Mouse (Mus musculus) liver, adult (tissue): ENCODE measurements around the gene Hectd3.

ENCODE experiments used
- GATA4 ChIP-seq: IDR thresholded peaks from 2 replicates; pipeline ENCODE4 v1.6.1; 2014; ENCODE audit warnings: mild to moderate bottlenecking, low read length; ENCODE audit not compliant: insufficient replicate concordance

Hectd3 gene

DNA sequence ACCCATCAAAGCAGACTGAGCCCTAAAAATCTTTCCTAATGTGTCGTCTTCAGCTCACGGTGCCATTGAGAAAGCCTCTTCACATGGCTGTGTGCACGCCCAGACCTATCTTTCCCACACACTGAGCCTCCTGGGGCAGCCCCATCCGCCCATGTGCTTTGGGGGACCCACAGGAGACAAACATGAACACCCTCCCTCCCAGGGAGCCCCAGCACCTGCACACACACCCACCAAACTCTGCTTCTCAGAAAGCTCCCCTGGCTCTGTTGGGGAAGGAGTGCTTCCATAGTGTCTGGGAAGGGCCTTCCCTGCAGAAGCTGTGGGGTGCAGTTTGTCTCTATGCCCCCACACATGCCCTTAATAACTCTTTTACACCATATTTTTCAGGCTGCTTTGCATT lies 9.5 kb downstream of the Hectd3 start:
- no peak for TF ChIP-seq GATA4

DNA sequence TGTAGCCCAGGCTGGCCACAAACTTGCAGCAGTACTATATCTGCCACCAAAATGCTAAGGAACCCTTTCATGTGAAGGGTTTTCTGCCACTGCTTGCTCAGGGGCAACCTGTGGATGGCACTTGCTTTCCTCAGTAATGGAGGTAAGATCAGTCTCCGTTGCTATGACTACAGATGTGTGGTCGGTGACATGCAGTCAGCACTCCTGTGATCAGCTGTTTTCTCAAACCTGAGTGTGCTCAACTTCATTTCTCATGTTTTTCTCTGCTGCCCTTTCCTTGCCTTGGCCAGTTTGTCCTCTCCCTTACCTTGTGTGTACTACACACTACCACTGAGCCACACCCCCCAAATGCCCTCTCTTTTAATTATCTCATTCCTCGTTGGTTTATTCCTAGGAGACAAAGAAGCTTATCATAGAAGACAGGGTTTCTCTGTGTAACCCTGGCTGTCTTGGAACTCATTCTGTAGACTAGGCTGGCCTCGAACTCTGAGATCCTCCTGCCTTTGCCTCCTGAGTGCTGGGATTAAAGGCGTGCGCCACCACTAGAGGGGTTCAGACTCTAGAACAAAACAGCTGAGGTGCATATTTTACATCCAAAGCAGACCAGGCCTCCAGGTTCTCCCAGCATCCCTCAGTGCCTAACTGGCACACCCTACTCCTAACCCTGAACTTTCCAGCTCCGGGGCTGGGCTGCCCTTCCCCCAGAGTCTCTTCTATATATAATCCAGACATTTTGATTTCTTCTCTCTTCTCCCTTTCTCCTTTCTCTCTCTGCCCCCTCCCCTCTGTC lies 10.7 kb downstream of the Hectd3 start:
- no peak for TF ChIP-seq GATA4

DNA sequence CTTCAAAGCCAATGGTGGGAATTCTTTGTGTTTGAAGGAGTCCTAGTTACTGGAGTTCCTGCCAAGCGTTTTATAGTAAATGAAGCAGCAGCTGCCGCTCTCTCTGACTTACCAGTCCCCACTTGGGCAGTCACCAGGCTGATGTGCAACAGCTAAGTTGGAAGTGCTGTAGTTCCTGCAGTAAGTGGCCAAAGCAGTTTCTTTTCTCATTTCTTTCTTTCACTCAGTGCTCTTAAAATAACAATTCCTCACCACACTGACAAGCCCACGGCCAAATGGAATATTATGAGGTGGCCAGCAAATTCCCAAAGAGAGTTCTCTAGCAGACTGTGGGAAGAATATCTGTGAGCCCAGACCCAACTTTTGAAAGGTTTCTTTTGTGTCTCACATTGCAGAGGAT lies 11.9 kb downstream of the Hectd3 start:
- no peak for TF ChIP-seq GATA4

DNA sequence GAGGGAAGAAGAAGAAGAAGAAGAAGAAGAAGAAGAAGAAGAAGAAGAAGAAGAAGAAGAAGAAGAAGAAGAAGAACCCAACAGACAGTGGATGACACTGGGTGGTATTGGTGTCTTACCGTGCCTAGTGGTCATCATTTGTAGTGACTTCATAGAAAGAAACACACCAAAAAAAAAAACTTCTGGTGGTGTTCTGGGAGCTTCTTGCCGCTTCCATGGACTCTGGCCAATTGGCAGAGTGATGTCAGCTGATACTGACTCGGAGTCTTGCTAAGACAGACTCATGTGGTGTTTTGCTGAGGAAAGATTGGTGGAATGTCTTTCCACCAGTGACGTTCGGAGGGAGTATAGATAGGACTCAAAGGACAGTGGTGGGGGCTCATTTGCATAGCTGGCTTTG lies 15.1 kb downstream of the Hectd3 start:
- no peak for TF ChIP-seq GATA4

DNA sequence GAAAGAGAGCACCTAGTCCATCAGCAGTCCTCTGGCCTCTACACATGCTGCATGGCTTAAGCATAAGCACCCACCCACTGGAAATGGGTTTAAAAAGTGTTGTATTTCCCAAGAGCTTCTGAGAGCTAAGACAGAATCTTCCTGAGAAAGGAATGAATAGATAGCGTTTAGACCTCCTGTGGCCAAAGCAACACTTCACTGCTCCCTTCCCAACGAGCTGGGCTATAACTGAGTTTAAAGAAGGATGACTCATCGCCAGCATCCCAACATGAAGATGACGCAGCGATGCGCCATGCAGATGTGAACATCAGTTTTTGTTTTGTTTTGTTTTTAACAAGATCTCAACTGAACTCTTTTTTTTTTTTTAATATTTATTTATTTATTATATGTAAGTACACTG lies 18.5 kb downstream of the Hectd3 start:
- TF ChIP-seq GATA4 = no peak

DNA sequence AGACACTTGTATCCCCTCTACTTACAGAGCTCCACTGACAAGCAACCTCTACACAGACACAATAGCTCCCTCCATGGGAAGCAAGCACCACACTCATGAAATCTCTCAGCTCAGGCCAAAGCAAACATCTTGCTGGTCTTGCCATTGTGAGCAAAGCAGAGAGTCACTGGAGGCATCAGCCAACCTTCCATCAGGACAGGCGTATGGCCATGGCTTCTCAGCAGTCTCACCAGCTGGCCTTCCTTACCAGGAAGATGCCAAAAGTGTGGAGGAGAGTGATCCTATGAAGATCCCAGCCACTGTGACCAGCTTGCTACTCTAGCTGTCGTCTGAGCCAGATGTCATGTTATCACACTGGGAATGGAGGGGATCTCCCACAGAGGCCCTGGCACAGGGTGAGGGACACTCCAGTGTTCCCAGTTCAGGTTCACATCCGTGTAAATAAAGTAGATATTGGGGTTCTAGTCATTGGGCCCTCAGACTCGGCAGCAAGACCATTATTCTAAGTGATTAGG lies 19.8 kb downstream of the Hectd3 start:
- TF ChIP-seq GATA4 = no peak

DNA sequence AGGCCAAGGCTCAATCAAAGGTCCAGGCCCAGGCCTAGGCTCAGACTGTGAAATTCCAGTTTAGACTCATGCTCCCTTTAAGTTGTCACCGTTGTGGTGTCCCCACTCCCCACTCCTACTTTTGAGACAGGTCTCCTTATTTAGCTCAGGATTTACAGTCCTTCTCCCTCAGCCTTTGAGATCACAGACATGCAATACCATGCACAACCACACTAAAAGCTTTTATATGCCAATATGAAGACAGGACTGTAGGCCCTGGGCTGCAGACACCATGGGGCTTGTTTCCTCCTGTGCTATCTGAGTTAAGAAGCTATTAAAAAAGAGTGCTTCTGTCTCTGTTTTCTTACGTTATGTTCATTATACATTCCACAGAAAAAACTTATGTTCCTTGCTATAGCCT lies 22.6 kb downstream of the Hectd3 start:
- no peak for TF ChIP-seq GATA4

DNA sequence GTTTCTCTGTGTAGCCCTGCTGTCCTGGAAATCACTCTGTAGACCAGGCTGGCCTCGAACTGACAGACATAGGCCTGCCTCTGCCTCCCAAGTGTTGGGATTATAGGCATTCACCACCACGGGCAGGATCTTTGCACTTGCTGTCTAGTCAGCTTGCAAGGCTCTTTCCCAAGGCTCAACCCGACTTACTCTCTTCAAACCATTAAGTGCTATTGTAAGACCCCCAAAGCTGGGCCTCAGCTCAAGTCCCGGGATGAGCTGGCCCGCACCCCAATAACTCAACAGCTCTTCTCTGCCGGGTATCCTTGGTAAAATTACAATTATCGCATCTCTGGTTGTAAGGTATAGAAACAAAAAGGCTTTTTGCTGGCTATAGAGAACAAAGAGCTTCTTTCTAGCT lies 23.2 kb downstream of the Hectd3 start:
- no peak for TF ChIP-seq GATA4

DNA sequence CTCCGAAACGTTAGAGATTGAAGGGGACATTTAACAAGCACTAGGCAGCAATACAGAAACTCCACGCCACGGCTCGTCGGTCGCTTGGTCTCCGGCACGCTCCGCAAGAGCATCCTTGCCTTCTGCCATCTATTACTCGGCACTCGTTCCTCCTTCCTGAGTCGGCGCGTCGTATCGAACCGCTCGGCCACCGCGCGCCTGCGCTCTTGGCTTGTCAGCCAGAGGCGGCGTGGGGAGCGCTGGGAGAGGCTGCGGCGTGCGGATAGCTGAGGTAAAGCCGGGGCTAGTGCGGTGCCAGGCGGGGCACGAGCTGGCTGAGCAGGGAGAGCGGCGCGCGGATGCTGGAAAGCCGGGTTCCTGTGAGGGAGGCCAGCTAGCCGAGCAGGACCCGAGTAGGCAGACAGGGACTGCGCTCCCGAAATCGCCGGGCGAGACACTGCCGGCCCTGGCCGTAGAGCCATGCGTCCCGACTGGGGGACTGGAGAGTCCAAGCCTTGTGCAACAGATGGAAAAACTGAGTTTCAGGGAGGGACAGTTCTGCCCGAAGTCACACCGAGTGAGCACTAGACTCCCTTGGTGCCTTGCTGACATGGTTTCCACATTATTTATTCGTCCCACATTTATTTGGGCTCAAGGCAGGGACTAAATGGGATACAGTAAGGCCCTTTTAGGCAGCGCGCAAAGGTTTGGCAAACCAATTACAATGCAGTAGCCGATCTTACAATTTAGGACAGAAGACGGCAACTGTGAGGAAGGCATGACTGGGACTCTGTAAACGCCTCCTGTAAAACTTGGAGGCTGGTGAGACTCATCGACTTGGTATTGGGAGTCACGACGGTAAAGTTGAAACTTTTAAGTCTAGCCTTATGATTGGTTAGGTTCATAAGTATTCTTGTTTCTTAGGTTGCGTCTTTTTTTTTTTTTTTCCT lies 24.4 kb downstream of the Hectd3 start, which contains the start of gene Eif2b3:
Eif2b3 (plus strand) TSS at position 197 of the 929 bp plus-strand sequence.
- peak; percentile 24; the same call in 1 of the 2 replicates for TF ChIP-seq GATA4

DNA sequence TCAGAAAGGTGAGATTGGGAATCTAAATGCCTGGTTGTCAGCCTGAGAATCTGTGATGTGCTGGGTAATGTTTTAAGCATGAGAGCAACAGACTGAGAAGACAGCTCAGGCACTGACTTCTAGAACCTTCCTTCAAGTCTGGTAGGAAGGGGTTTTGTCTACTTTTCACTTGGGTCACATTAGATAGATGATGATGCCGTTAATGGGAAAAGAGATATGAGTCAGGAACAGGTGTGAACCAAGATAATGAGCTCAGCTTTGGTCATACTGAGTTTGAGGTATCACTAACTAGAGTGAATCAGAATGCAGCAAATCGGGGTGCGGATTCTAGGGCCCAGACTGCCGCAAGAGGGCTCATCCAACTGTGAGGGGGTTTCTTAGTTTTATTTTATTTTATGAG lies 28.4 kb downstream of the Hectd3 start:
- no peak for TF ChIP-seq GATA4

DNA sequence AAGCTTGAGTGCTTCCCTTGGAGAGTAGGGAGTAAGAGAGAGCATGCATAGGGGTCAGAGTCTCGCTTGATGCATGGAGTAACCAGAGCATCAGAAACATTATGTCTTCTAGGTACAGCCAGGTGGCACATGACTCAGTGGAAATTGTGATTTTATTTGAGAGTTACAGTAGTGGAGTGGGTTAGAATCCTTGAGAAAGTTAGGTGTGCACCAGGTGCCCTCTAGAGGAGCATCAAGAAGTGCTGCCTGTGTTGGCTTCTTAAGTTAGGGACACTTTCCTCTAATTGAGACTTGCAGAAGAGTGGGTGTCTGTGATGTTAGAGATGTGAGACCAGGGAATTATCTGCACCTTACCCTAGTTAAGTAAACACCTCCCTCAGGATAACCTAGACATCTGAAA lies 36.0 kb downstream of the Hectd3 start:
- no peak for TF ChIP-seq GATA4

DNA sequence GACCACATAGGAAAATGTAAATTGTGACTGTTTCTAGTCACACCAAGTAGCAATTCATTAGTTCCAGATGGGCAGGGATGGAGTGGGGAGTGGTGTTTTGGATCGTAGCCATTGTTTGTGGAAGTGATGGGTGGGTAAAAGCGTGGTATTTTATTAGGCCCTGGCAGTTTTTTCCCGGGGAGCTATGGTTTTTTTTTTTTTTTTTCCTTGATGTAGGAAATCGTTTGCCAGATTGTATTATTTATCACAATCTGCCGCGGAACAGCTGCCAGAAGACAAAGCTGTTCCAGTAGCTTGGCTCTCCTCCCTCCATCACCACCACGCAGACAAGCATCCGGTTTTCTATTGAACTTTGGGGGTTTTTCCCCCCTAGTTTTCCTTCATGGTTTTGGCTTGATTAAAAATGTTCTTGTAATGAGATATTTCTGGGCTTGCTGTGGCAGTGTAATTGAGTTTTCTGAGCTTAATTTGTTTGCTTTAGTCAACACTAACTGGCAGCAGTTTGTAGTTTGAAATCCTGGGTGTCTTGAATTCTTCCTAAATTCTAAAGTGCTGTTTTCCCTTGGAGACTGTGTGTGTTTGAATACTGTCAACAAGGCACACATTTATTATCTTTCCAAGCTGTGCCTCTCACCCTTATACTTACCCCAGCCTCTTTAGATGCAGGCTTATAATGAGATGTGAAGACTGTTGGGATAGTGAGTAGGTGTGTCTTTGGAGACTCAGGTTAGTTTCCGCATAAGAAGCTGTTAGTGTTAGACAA lies 45.0 kb downstream of the Hectd3 start:
- TF ChIP-seq GATA4 = peak; percentile 54; the same call in 1 of the 2 replicates

DNA sequence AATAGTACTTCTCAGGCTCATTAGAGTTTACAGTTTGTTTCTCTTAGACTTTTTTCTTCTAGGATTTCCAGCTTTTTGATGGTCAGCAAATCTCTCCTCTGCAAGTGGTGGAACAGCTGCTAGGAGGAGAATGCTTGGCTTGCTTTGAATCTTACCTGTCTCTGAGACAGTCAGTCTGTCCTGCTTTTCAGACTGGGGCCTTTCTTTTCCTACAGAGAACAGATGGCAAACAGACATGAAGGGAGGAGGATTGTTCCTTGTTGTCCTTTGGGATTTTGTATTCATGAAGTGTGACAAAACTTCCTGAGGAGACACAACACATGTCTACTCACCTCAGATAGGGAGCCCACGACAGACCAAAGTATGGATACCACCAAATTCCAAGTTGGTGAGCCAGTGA lies 45.7 kb downstream of the Hectd3 start:
- no peak for TF ChIP-seq GATA4

DNA sequence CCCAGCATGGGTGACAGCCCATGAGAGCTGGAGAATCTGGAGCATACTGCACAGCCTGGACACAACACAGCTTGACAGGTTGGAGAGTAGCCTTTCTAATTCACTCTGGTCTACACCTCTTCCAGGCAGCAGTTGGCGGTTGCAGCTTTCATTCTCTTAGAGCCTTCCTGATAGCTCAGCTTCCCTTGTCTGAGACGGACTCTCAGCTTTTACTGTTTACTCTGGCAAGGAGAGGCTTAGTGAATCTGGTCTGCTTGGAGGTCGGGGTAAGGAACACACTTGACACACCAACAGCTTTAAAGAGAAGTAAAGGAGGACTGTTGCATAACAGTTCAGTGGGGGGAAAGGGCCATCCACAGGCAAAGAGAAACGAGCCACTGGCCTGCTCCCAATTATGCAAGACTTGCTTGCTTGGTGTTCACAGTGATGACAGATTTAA lies 46.2 kb downstream of the Hectd3 start:
- TF ChIP-seq GATA4 = peak; percentile 45; the same call in 1 of the 2 replicates

DNA sequence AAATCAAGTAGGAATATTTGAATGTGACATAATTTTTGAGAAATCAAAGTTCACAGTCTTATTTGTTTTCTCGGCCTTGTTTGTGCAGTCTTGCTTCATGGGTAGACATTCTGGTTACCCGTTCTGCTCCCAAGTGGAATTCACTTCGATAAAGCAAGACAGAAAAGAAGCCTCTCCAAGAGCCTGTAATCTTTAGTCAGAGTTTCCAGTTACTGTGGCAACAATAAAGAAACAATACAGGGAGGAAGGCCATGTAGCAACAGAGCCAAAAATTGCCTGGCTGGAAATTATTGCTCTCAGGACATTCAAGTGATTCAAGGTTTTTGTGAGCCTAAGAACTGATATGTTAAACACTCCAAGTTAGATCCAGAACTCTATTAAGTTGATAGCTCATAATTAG lies 53.7 kb downstream of the Hectd3 start:
- TF ChIP-seq GATA4 = no peak
